Mouse (Mus musculus): ENCODE measurements around the gene Rhox4b. TPM values are rescaled to one million over a fixed set of nuclear protein-coding genes. Genes with fewer than 3 reads are reported as not detected.

Rhox4b gene
- total RNA-seq (2023): not detected in 2 replicates

DNA sequence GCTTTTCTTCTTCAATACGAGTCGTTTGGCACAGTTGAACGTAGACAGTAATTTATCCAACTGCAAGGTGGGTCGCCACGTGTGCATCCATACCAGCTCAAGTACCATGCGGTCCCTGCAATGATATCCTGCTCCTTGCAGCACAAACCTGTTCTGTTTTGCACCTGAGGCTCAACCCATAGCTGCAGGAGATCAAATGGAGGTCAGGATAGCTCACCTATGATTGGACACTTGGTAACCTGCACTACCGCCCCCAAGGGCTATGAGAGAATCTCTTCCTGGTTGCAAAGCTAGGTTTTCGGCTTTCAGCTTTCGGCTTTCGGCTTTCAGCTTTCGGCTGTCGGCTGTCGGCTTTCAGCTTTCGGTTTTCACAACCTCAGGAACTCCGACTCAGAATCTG is at the start of gene Rhox4b:
TSS of gene Rhox4b (plus strand) at position 301 of the 400 bp plus-strand sequence.

DNA sequence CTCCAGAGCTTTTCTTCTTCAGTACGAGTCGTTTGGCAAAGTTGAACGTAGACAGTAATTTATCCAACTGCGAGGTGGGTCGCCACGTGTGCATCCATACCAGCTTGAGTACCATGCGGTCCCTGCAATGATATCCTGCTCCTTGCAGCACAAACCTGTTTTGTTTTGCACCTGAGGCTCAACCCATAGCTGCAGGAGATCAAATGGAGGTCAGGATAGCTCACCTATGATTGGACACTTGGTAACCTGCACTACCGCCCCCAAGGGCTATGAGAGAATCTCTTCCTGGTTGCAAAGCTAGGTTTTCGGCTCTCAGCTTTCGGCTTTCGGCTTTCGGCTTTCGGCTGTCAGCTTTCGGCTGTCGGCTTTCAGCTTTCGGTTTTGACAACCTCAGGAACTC is 41.7 kb upstream of the Rhox4b start, which contains the start of gene Rhox4a2:
TSS of gene Rhox4a2 (plus strand) at position 301 of the 400 bp plus-strand sequence.

DNA sequence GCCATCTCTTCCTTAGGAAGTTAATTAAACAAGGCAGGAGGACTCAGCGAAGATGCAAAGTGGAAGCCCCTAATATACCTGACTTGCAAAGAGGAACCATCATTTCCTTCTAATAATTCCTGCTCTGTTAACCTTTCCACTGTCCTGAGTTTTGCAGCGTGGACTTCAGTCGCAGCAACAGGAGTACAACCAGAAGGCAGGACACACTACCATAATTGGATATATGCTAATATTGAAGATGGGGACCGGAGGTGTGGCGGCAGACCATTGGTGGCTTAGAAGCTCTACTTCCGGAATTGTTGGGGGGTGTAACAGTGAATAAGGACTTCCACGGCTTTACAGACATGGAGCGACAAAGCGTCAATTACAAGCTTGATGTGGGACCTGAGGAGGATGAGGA is 20.5 kb upstream of the Rhox4b start, which contains the start of gene Rhox2b:
TSS of gene Rhox2b (plus strand) at position 301 of the 400 bp plus-strand sequence.

DNA sequence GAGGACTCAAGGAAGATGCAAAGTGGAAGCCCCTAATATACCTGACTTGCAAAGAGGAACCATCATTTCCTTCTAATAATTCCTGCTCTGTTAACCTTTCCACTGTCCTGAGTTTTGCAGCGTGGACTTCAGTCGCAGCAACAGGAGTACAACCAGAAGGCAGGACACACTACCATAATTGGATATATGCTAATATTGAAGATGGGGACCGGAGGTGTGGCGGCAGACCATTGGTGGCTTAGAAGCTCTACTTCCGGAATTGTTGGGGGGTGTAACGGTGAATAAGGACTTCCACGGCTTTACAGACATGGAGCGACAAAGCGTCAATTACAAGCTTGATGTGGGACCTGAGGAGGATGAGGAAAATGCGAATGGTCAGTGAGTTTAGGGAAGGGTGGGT is 21.1 kb downstream of the Rhox4b start, which contains the start of gene Rhox2c:
TSS of gene Rhox2c (plus strand) at position 301 of the 400 bp plus-strand sequence.

DNA sequence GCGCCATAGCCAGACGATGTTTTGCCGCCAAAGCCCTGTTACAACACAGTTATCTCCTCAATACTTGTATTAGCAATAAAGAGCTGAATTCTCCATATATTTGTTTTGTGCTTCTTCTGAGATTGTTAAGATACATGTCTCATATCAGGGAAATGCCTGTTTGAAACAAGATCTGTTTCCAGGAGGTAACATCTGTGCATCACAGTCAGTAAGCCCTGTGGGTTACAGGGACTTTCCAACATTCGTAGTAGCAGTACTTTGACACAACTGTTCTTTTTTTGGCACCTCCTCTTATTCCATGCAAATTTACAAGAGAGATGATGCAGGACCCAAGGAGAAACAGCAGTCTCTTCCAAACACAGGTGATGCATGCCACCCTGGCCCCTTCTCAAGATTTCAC is 26.0 kb downstream of the Rhox4b start, which contains the start of gene Rhox3c:
TSS of gene Rhox3c (plus strand) at position 301 of the 400 bp plus-strand sequence.

DNA sequence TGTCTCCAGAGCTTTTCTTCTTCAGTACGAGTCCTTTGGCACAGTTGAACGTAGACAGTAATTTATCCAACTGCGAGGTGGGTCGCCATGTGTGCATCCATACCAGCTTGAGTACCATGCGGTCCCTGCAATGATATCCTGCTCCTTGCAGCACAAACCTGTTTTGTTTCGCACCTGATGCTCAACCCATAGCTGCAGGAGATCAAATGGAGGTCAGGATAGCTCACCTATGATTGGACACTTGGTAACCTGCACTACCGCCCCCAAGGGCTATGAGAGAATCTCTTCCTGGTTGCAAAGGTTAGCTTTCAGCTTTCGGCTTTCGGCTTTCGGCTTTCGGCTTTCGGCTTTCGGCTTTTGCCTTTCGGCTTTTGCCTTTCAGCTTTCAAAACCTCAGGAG is 47.7 kb downstream of the Rhox4b start, which contains the start of gene Rhox4c:
TSS of gene Rhox4c (plus strand) at position 301 of the 400 bp plus-strand sequence.

Other genes starting within 250 kb of the Rhox4b start
- gene Ndufa1, start 241.3 kb upstream of the Rhox4b start, total RNA-seq (2023): 90.8 and 107 TPM in 2 replicates
- gene Rnf113a1, start 241.2 kb upstream of the Rhox4b start, total RNA-seq (2023): 3.0 and 3.3 TPM in 2 replicates
- not detected in 2 replicates for gene Gm9, start 221.5 kb upstream of the Rhox4b start, total RNA-seq (2023)
- not detected in 2 replicates for gene Rhox1, start 210.2 kb upstream of the Rhox4b start, total RNA-seq (2023)
- gene Rhox2a, start 187.5 kb upstream of the Rhox4b start, total RNA-seq (2023): not detected in 2 replicates
- not detected in 2 replicates for gene Rhox3a, start 182.6 kb upstream of the Rhox4b start, total RNA-seq (2023)
- gene Rhox4a, start 167.2 kb upstream of the Rhox4b start, total RNA-seq (2023): not detected in 2 replicates
- gene Rhox3a2, start 52.5 kb upstream of the Rhox4b start, total RNA-seq (2023): not detected in 2 replicates
- not detected in 2 replicates for gene Rhox4a2, start 41.6 kb upstream of the Rhox4b start, total RNA-seq (2023)
- not detected in 2 replicates for gene Rhox2b, start 20.4 kb upstream of the Rhox4b start, total RNA-seq (2023)
- not detected in 2 replicates for gene Rhox2c, start 21.2 kb downstream of the Rhox4b start, total RNA-seq (2023)
- gene Rhox3c, start 26.1 kb downstream of the Rhox4b start, total RNA-seq (2023): not detected in 2 replicates
- not detected in 2 replicates for gene Rhox4c, start 47.8 kb downstream of the Rhox4b start, total RNA-seq (2023)
- not detected in 2 replicates for gene Rhox2d, start 60.9 kb downstream of the Rhox4b start, total RNA-seq (2023)
- not detected in 2 replicates for gene Rhox4d, start 81.9 kb downstream of the Rhox4b start, total RNA-seq (2023)
- not detected in 2 replicates for gene Rhox2e, start 98.0 kb downstream of the Rhox4b start, total RNA-seq (2023)
- not detected in 2 replicates for gene Rhox3e, start 109.5 kb downstream of the Rhox4b start, total RNA-seq (2023)
- not detected in 2 replicates for gene Rhox4e, start 124.9 kb downstream of the Rhox4b start, total RNA-seq (2023)
- not detected in 2 replicates for gene Rhox2f, start 138.9 kb downstream of the Rhox4b start, total RNA-seq (2023)
- gene Rhox3f, start 148.5 kb downstream of the Rhox4b start, total RNA-seq (2023): not detected in 2 replicates
- not detected in 2 replicates for gene Rhox4f, start 175.2 kb downstream of the Rhox4b start, total RNA-seq (2023)
- gene Rhox3g, start 196.1 kb downstream of the Rhox4b start, total RNA-seq (2023): not detected in 2 replicates
- gene Rhox2g, start 211.0 kb downstream of the Rhox4b start, total RNA-seq (2023): not detected in 2 replicates
- gene Rhox4g, start 218.8 kb downstream of the Rhox4b start, total RNA-seq (2023): not detected in 2 replicates
- gene Rhox3h, start 236.3 kb downstream of the Rhox4b start, total RNA-seq (2023): not detected in 2 replicates
- gene Rhox2h, start 240.8 kb downstream of the Rhox4b start, total RNA-seq (2023): not detected in 2 replicates